Mouse (Mus musculus) right cerebral cortex, adult 18-20 months (tissue): ENCODE measurements at regions not wholly inside any gene's neighbourhood (a gene's known extent, or its start where the extent isn't known, plus 50 kb on each side); places are given as distances from the start of the nearest gene placed in this dataset.

Experiments
- DNase-seq: peaks from one replicate; pipeline ENCODE4 v3.0.0; 2022; ENCODE audit warnings: mixed read lengths

GRCm38 (mm10) chr6:104309166-104309565 lies 183.4 kb upstream of the Cntn6 start:
- DNase-seq: no peak

DNA sequence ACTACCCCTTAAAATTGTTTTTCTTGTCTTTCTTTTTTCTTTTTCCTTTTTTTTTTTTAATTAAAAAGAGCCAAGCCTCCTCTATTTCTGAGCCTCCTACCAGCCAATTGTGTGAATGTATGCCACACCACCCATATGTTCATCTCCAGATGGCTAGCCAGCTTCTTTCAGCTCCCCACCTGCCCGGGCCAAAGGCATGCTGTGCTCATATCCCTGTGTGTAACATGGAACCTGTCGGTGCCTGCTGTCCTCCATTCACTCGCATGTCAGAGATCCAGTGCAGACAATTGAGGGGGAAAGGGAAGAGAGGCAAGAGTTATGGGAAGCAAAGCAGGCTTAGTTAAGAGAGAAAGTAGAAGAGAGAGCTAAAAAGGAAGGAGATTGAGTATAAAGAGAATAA lies 179.6 kb upstream of the Cntn6 start:
- DNase-seq: peak; percentile 37

DNA sequence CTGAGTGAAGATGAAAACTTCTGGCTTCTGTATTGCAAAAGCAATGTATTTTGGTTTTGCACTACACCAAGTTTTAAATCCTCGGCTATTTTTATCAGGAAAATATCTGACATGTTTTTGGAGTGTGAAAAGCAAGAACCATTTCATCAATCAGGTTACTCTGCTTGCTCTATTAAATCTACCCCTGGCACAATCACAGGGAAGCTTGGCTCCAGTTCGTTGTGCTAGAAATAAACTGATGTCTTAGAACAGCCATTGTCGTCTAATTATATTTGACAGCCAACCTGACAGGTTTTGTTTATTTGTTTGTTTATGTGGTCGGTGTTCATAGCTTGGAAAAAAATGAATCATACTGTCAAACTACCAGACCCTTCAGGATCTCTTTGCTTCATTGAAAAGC lies 174.1 kb upstream of the Cntn6 start:
- DNase-seq: no peak

- DNase-seq: no peak
Observed at GRCm38 (mm10) chr6:104322182-104322581, 170.4 kb upstream of the Cntn6 start.

DNA sequence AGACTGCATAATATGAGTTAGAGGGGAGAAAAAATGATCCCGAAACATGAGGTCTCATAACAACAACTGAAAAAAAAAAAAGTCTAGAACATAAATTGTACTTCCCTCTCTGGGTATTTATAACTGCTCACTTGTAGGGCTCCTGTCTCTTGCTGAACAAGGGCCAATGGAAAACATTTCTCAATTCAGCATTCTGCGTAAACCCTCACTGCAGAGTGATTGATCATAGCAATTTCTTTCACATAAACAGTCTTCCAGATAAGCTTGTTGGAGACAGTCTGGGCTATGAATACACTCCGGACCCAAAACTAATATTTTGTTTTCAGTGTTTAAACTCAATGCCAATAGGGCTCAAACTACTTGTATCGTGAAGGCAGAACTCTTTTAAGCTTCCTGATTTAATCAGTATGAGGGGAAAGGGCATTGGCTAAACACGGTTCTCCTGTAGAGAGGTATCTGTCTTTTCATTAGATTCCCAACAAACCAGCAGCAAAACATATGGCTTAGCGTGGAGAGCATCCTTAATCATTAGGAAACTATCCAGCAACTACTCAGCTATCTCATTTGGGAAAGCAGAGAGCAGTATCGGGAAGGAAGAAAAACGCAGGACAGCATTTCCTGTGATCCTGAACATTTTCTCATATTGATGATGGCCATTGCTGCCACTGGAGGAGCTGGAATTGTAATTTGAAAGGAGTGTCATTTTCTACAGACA lies 153.3 kb upstream of the Cntn6 start:
- DNase-seq: no peak

GRCm38 (mm10) chr6:104343986-104344385 lies 148.6 kb upstream of the Cntn6 start:
- no peak for DNase-seq
